Mouse (Mus musculus): ENCODE results near the gene Epn3. TPM values are rescaled to one million over a fixed set of nuclear protein-coding genes. Genes with fewer than 3 reads are reported as not detected.

The Epn3 gene
- total RNA-seq (2023) = under 1 TPM in 1 of 2 experiments, not detected in 1; 0.15 TPM

GRCm38 (mm10) chr11:94499661-94500152 is at the start of gene Epn3:
Gene Epn3 (minus strand): TSS chr11:94499974.

GRCm38 (mm10) chr11:94548888-94549690 is 49.3 kb upstream of the Epn3 start, which contains the start of gene Rsad1:
Gene Rsad1 (minus strand): TSS chr11:94549255.

GRCm38 (mm10) chr11:94521219-94521843 is 21.6 kb upstream of the Epn3 start, which contains the start of gene Mycbpap:
Gene Mycbpap (minus strand): TSS chr11:94521742.

GRCm38 (mm10) chr11:94486001-94486400 is 13.8 kb downstream of the Epn3 start, which contains the start of gene Spata20:
Gene Spata20 (minus strand): TSS chr11:94486179.

GRCm38 (mm10) chr11:94473707-94474543 is 25.8 kb downstream of the Epn3 start, which contains the start of gene Cacna1g:
Gene Cacna1g (minus strand): TSS chr11:94474198.

Other genes starting within 250 kb of the Epn3 start
- gene Gm21885, start 218.1 kb downstream of the Epn3 start, total RNA-seq (2023) = not detected
- 100 to 1,000 TPM; 106 to 115 TPM for gene Luc7l3, start 178.0 kb downstream of the Epn3 start, total RNA-seq (2023)
- 10 to 100 TPM; 38.0 to 49.6 TPM for gene Ankrd40, start 172.0 kb downstream of the Epn3 start, total RNA-seq (2023)
- 1 to 10 TPM; 5.0 to 5.1 TPM for gene Abcc3, start 107.0 kb downstream of the Epn3 start, total RNA-seq (2023)
- gene Cacna1g, start 25.8 kb downstream of the Epn3 start, total RNA-seq (2023) = not detected
- not detected for gene Spata20, start 13.8 kb downstream of the Epn3 start, total RNA-seq (2023)
- not detected for gene Mycbpap, start 21.8 kb upstream of the Epn3 start, total RNA-seq (2023)
- gene Rsad1, start 49.3 kb upstream of the Epn3 start, total RNA-seq (2023) = 1 to 10 TPM; 5.5 to 7.2 TPM
- gene Chad, start 65.1 kb upstream of the Epn3 start, total RNA-seq (2023) = not detected
- gene Acsf2, start 101.9 kb upstream of the Epn3 start, total RNA-seq (2023) = 10 to 100 TPM; 18.8 to 19.5 TPM
- gene Lrrc59, start 129.8 kb upstream of the Epn3 start, total RNA-seq (2023) = 10 to 100 TPM; 63.3 to 68.5 TPM
- 10 to 100 TPM; 17.2 to 29.0 TPM for gene Mrpl27, start 153.8 kb upstream of the Epn3 start, total RNA-seq (2023)
- 1 to 10 TPM; 4.5 to 5.2 TPM for gene Eme1, start 154.0 kb upstream of the Epn3 start, total RNA-seq (2023)
- 10 to 100 TPM; 53.9 to 54.6 TPM for gene Xylt2, start 177.5 kb upstream of the Epn3 start, total RNA-seq (2023)
- gene Gm11541, start 204.5 kb upstream of the Epn3 start, total RNA-seq (2023) = not detected
- under 1 TPM in 1 of 2 experiments, not detected in 1; 0.47 TPM for gene Cdc34b, start 241.8 kb upstream of the Epn3 start, total RNA-seq (2023)

Data from T-cell, adult 66 days (primary cell).